Mouse (Mus musculus) forebrain, embryonic 16.5 days (tissue): Measurements from ENCODE around the gene Gjd3. TPM values are rescaled to one million over a fixed set of nuclear protein-coding genes. Genes with fewer than 3 reads are reported as not detected.

ENCODE experiments used
- ATAC-seq: fragments of 200-750 bp; cut with Nextera tagmentation; 2 replicates; pipeline ENCODE4 v1.8.0; 2017; ENCODE audit warnings: mild to moderate bottlenecking, moderate library complexity
- H3K27ac ChIP-seq: fragments of 300-500 bp; sonication (generic); 2 replicates; pipeline ENCODE4 v1.5.1; 2014; ENCODE audit warnings: low read length, control low read depth
- H3K27me3 ChIP-seq: fragments of 300-500 bp; sonication (generic); replicated peaks from 2 replicates; pipeline ENCODE4 v1.6.1; 2014; ENCODE audit warnings: low read length; ENCODE audit not compliant: control insufficient read depth, insufficient read depth
- H3K36me3 ChIP-seq: fragments of 300-500 bp; sonication (generic); 2 replicates; pipeline ENCODE4 v1.6.1; 2014; ENCODE audit not compliant: control insufficient read depth, insufficient read depth
- H3K4me1 ChIP-seq: fragments of 300-500 bp; sonication (generic); replicated peaks from 2 replicates; pipeline ENCODE4 v1.6.1; 2014; ENCODE audit warnings: low read length; ENCODE audit not compliant: control insufficient read depth, insufficient read depth
- H3K4me2 ChIP-seq: fragments of 300-500 bp; sonication (generic); 2 replicates; pipeline ENCODE4 v1.6.1; 2014; ENCODE audit warnings: mild to moderate bottlenecking, low read length, control low read depth
- H3K4me3 ChIP-seq: fragments of 300-500 bp; sonication (generic); replicated peaks from 2 replicates; pipeline ENCODE4 v1.5.1; 2014; ENCODE audit warnings: mild to moderate bottlenecking, low read length, control low read depth
- H3K9ac ChIP-seq: fragments of 300-500 bp; sonication (generic); replicated peaks from 2 replicates; pipeline ENCODE4 v1.6.1; 2014; ENCODE audit warnings: low read depth, low read length, control low read depth
- H3K9me3 ChIP-seq: fragments of 300-500 bp; sonication (generic); 2 replicates; pipeline ENCODE4 v1.6.1; 2016; ENCODE audit warnings: low read length; ENCODE audit not compliant: control insufficient read depth
- WGBS: fragments of 180-500 bp; shearing (Covaris S2); extraction: QIAGEN DNeasy Blood & Tissue Kit; methylation state at CpG from one replicate; pipeline ENCODE4 v1.1.7; 2014; 5-methylcytosine and 5-hydroxymethylcytosine counted together
- polyA plus RNA-seq: library from polyadenylated mRNA; unstranded; fragments of >200 nt; fragmentation: Nextera tagmentation; extraction: Ambion mirVana; gene quantifications from 2 replicates; pipeline ENCODE4 v1.2.1, GENCODE M21; 2015

Gene Gjd3
- polyA plus RNA-seq, 1 experiment from 2014 or later: 1.0 TPM

GRCm38 (mm10) chr11:98972801-98973360 is 9.9 kb downstream of the Gjd3 start:
- no peak overlapping the region for H3K9ac ChIP-seq
- H3K4me1 ChIP-seq: peaks cover 40% of the 10 kb centered on the region
- no peak overlapping the region for H3K27ac ChIP-seq
- H3K9me3 ChIP-seq: no peaks in the 10 kb centered on the region
- no peaks in the 10 kb centered on the region for H3K36me3 ChIP-seq
- 83% methylated on average over 9 of the region's 9 CpGs for WGBS
- H3K27me3 ChIP-seq: no peaks in the 10 kb centered on the region
- H3K4me2 ChIP-seq: no peak overlapping the region
- no peak for ATAC-seq
- no peak overlapping the region for H3K4me3 ChIP-seq

- 53% methylated on average over 9 of the region's 9 CpGs for WGBS
Measured at GRCm38 (mm10) chr11:98972215-98972614, 10.6 kb downstream of the Gjd3 start.

GRCm38 (mm10) chr11:98971316-98972031 is 11.3 kb downstream of the Gjd3 start:
- peaks cover 54% of the 10 kb centered on the region for H3K4me1 ChIP-seq
- 0 out of 2 replicates have a peak overlapping the region, but pooled peaks have one; percentile 3 for H3K4me2 ChIP-seq
- no peak for ATAC-seq
- peak overlapping the region; percentile 57; the same call in 1 of the 2 replicates for H3K27ac ChIP-seq
- no peak overlapping the region; the same call in 1 of the 2 replicates for H3K9ac ChIP-seq
- no peaks in the 10 kb centered on the region for H3K27me3 ChIP-seq
- H3K9me3 ChIP-seq: no peaks in the 10 kb centered on the region
- no peak overlapping the region for H3K4me3 ChIP-seq
- H3K36me3 ChIP-seq: no peaks in the 10 kb centered on the region
- 58% methylated on average over 23 of the region's 23 CpGs for WGBS

More at GRCm38 (mm10) chr11:98972215-98972614, 10.6 kb downstream of the Gjd3 start:
- H3K27me3 ChIP-seq: no peaks in the 10 kb centered on the region
- H3K9ac ChIP-seq: no peak overlapping the region
- H3K4me3 ChIP-seq: no peak overlapping the region
- no peak overlapping the region for H3K27ac ChIP-seq
- H3K9me3 ChIP-seq: no peaks in the 10 kb centered on the region
- no peak for ATAC-seq
- H3K4me1 ChIP-seq: peaks cover 47% of the 10 kb centered on the region
- H3K4me2 ChIP-seq: no peak overlapping the region
- no peaks in the 10 kb centered on the region for H3K36me3 ChIP-seq

GRCm38 (mm10) chr11:98970191-98970925 is 12.5 kb downstream of the Gjd3 start:
- H3K9me3 ChIP-seq: no peaks in the 10 kb centered on the region
- H3K27ac ChIP-seq: peak overlapping the region; percentile 91
- no peak; the same call in 1 of the 2 replicates for ATAC-seq
- WGBS: 43% methylated on average over 29 of the region's 29 CpGs
- no peak overlapping the region for H3K4me3 ChIP-seq
- no peaks in the 10 kb centered on the region for H3K27me3 ChIP-seq
- peaks cover 65% of the 10 kb centered on the region for H3K4me1 ChIP-seq
- H3K36me3 ChIP-seq: no peaks in the 10 kb centered on the region
- H3K9ac ChIP-seq: peak overlapping the region; percentile 40
- peak overlapping the region; percentile 40 for H3K4me2 ChIP-seq

GRCm38 (mm10) chr11:98969496-98969927 is 13.3 kb downstream of the Gjd3 start:
- 3% methylated on average over 17 of the region's 17 CpGs for WGBS
- H3K27ac ChIP-seq: peak overlapping the region; percentile 91
- peak; percentile 77 for ATAC-seq
- peak overlapping the region; percentile 6 for H3K4me3 ChIP-seq
- peak overlapping the region; percentile 40 for H3K4me2 ChIP-seq
- peaks cover 74% of the 10 kb centered on the region for H3K4me1 ChIP-seq
- H3K36me3 ChIP-seq: no peaks in the 10 kb centered on the region
- no peaks in the 10 kb centered on the region for H3K9me3 ChIP-seq
- H3K9ac ChIP-seq: peak overlapping the region; percentile 40
- no peaks in the 10 kb centered on the region for H3K27me3 ChIP-seq

- 4% methylated on average over 20 of the region's 20 CpGs for WGBS
- no peak overlapping the region; the same call in none of the 2 replicates for H3K4me3 ChIP-seq
- H3K27me3 ChIP-seq: no peaks in the 10 kb centered on the region
- H3K9me3 ChIP-seq: no peaks in the 10 kb centered on the region
- peak overlapping the region; percentile 4 for H3K9ac ChIP-seq
- peak overlapping the region; percentile 91 for H3K27ac ChIP-seq
- peaks cover 80% of the 10 kb centered on the region for H3K4me1 ChIP-seq
- ATAC-seq: peak; percentile 57
- H3K4me2 ChIP-seq: peak overlapping the region; percentile 40
- H3K36me3 ChIP-seq: no peaks in the 10 kb centered on the region
Measured at GRCm38 (mm10) chr11:98968716-98969495, 13.9 kb downstream of the Gjd3 start.

- peak overlapping the region; percentile 91 for H3K27ac ChIP-seq
- H3K27me3 ChIP-seq: no peaks in the 10 kb centered on the region
- H3K4me2 ChIP-seq: peak overlapping the region; percentile 6; the same call in 1 of the 2 replicates
- H3K4me3 ChIP-seq: no peak overlapping the region
- ATAC-seq: no peak
- WGBS: 54% methylated on average over 16 of the region's 16 CpGs
- no peaks in the 10 kb centered on the region for H3K36me3 ChIP-seq
- no peaks in the 10 kb centered on the region for H3K9me3 ChIP-seq
- H3K9ac ChIP-seq: peak overlapping the region; percentile 19; the same call in 1 of the 2 replicates
- H3K4me1 ChIP-seq: peaks cover 88% of the 10 kb centered on the region
Measured at GRCm38 (mm10) chr11:98968079-98968478, 14.7 kb downstream of the Gjd3 start.

GRCm38 (mm10) chr11:98966499-98967141 is 16.2 kb downstream of the Gjd3 start:
- WGBS: 30% methylated on average over 9 of the region's 9 CpGs
- Histone ChIP-seq H3K27me3 (peaks cover 6% of the 10 kb centered on the region; the same call in 1 of the 2 replicates), H3K4me3 (no peak overlapping the region), H3K36me3 (no peaks in the 10 kb centered on the region), H3K4me2 (0 out of 2 replicates have a peak overlapping the region, but pooled peaks have one; percentile 3), H3K4me1 (peaks cover 99% of the 10 kb centered on the region), H3K9me3 (no peaks in the 10 kb centered on the region), H3K27ac (peak overlapping the region; percentile 34; the same call in 1 of the 2 replicates), H3K9ac (peak overlapping the region; percentile 8)
- ATAC-seq: 0 out of 2 replicates have a peak, but pooled peaks have one; percentile 13
